8 mouse cellular contexts compared by ENCODE assay signal in genomic region chr11:58214391-58215048, GRCm38 (mm10). TPM values are rescaled to one million over a fixed set of nuclear protein-coding genes. Genes with fewer than 3 reads are reported as not detected.
DNase-seq lines count a peak whose midpoint lies in the region; ATAC-seq and TF ChIP-seq lines count a peak whose summit lies in the region.

No protein-coding gene starts in this region.

- no peaks in the 10 kb centered on the region for H3K4me1 ChIP-seq in hindbrain, embryonic 15.5 days (replicated peaks)

- no peaks in the 10 kb centered on the region for H3K27me3 ChIP-seq in hindbrain, embryonic 15.5 days

- H3K9me3 ChIP-seq in hindbrain, embryonic 15.5 days, result no peaks in the 10 kb centered on the region

- no peak for ATAC-seq in hindbrain, embryonic 15.5 days (ENCODE audit: low FRiP score, low read depth)

- peak overlapping the region; percentile 88 for H3K4me3 ChIP-seq in gastrocnemius, adult 2 months
- H3K4me3 ChIP-seq in hindbrain, embryonic 15.5 days, result peak overlapping the region; percentile 30

- no peaks in the 10 kb centered on the region for H3K36me3 ChIP-seq in hindbrain, embryonic 15.5 days

- intact Hi-C loops in gastrocnemius, adult 2 months (cut with DNase I), result no loop called here

- peak overlapping the region; percentile 92 for H3K27ac ChIP-seq in gastrocnemius, adult 2 months
- no peak overlapping the region for H3K27ac ChIP-seq in hindbrain, embryonic 15.5 days (replicated peaks)

- H3K4me2 ChIP-seq in hindbrain, embryonic 15.5 days, result peak overlapping the region; percentile 44

- WGBS in hindbrain, embryonic 15.5 days, result 44% methylated on average over 17 of the region's 17 CpGs

- TF ChIP-seq CTCF in gastrocnemius, adult 2 months (IDR thresholded peaks at IDR 0.05), result no peak

- peak; percentile 80 for DNase-seq in MEL-GATA-1-ER (ENCODE audit: extremely low read depth, low read depth)
- peak; percentile 65 for DNase-seq in embryo, embryonic 10 days (ENCODE audit: low spot score)
- peak; percentile 92 for DNase-seq in gastrocnemius, adult 2 months
- DNase-seq in left cerebral cortex, adult 18-20 months (ENCODE audit: low spot score in 2 of 2), result peak; percentile 21 to 26
- DNase-seq in lung, postnatal 4 days, result peak; percentile 90 to 91
- DNase-seq in retina, embryonic 14.5 days (ENCODE audit: low spot score), result peak; percentile 42
- DNase-seq in thymus, postnatal 4 days, result peak; percentile 90

- H3K9ac ChIP-seq in hindbrain, embryonic 15.5 days, result no peak overlapping the region

RNA-seq across cellular contexts. Expression of gene Irgm2, which starts 15.1 kb away (rescaled TPM):
- 10 to 100 TPM in 1 of 2 experiments, 1 to 10 TPM in 1; 8.7 to 14.6 TPM for total RNA-seq in gastrocnemius, adult 2 months (2021)
- polyA plus RNA-seq in hindbrain, embryonic 15.5 days (2015; fragmentation: Nextera tagmentation; extraction: Ambion mirVana), result 1.3 and 1.8 TPM in 2 replicates
- 1 to 10 TPM; 2.4 to 3.6 TPM for total RNA-seq in left cerebral cortex, adult 18-20 months (2021)

RNA-seq across cellular contexts. Expression of gene Igtp, which starts 15.2 kb away (rescaled TPM):
- 1 to 10 TPM; 6.5 to 9.7 TPM for total RNA-seq in gastrocnemius, adult 2 months (2021)
- polyA plus RNA-seq in hindbrain, embryonic 15.5 days (2015; fragmentation: Nextera tagmentation; extraction: Ambion mirVana), result 2.2 and 3.3 TPM in 2 replicates
- total RNA-seq in left cerebral cortex, adult 18-20 months (2021), result 1 to 10 TPM; 3.8 to 5.4 TPM

RNA-seq across cellular contexts. Expression of gene Mrpl22, which starts 43.1 kb away (rescaled TPM):
- total RNA-seq in gastrocnemius, adult 2 months (2021), result 10 to 100 TPM; 35.6 to 45.8 TPM
- polyA plus RNA-seq in hindbrain, embryonic 15.5 days (2015; fragmentation: Nextera tagmentation; extraction: Ambion mirVana), result 90.5 and 93.9 TPM in 2 replicates
- 10 to 100 TPM; 36.0 to 39.6 TPM for total RNA-seq in left cerebral cortex, adult 18-20 months (2021)

RNA-seq across cellular contexts. Expression of gene Gemin5, which starts 46.2 kb away (rescaled TPM):
- 10 to 100 TPM in 1 of 2 experiments, 1 to 10 TPM in 1; 8.7 to 10.9 TPM for total RNA-seq in gastrocnemius, adult 2 months (2021)
- polyA plus RNA-seq in hindbrain, embryonic 15.5 days (2015; fragmentation: Nextera tagmentation; extraction: Ambion mirVana), result 13.2 and 17.0 TPM in 2 replicates
- 10 to 100 TPM; 18.9 to 19.0 TPM for total RNA-seq in left cerebral cortex, adult 18-20 months (2021)

Comparison
In these comparisons a context has a peak if more than half of its experiments do, and no peak if none do; other contexts are left out.
1. DNase-seq: peak in every context shown above with its lines; median percentile 92 in gastrocnemius, adult 2 months; 90 in lung, postnatal 4 days; 90 in thymus, postnatal 4 days; 80 in MEL-GATA-1-ER; 65 in embryo, embryonic 10 days; 42 in retina, embryonic 14.5 days; 24 in left cerebral cortex, adult 18-20 months.